Mouse (Mus musculus) hindbrain, embryonic 13.5 days (tissue): Measurements from ENCODE around the gene Gm2696. TPM values are rescaled to one million over a fixed set of nuclear protein-coding genes. Genes with fewer than 3 reads are reported as not detected.

Experiments used
- ATAC-seq: fragments of 200-750 bp; cut with Nextera tagmentation; 2 replicates; pipeline ENCODE4 v1.8.0; 2017; ENCODE audit warnings: moderate TSS enrichment; ENCODE audit not compliant: low FRiP score
- H3K27ac ChIP-seq: fragments of 300-500 bp; sonication (generic); 2 replicates; pipeline ENCODE4 v1.5.1; 2015; ENCODE audit warnings: inconsistent platforms, mild to moderate bottlenecking, moderate library complexity
- H3K27me3 ChIP-seq: fragments of 300-500 bp; sonication (generic); 2 replicates; pipeline ENCODE4 v1.6.1; 2015; ENCODE audit warnings: mild to moderate bottlenecking, inconsistent platforms
- H3K36me3 ChIP-seq: fragments of 300-500 bp; sonication (generic); 2 replicates; pipeline ENCODE4 v1.6.1; 2015; ENCODE audit warnings: mild to moderate bottlenecking, inconsistent platforms
- H3K4me1 ChIP-seq: fragments of 300-500 bp; sonication (generic); replicated peaks from 2 replicates; pipeline ENCODE4 v1.6.1; 2015; ENCODE audit warnings: inconsistent platforms
- H3K4me2 ChIP-seq: fragments of 300-500 bp; sonication (generic); 2 replicates; pipeline ENCODE4 v1.6.1; 2015; ENCODE audit warnings: inconsistent platforms, mild to moderate bottlenecking, moderate library complexity
- H3K4me3 ChIP-seq: fragments of 300-500 bp; sonication (generic); 2 replicates; pipeline ENCODE4 v1.5.1; 2015; ENCODE audit warnings: mild to moderate bottlenecking, inconsistent platforms
- H3K9ac ChIP-seq: fragments of 300-500 bp; sonication (generic); 2 replicates; pipeline ENCODE4 v1.6.1; 2015; ENCODE audit warnings: mild to moderate bottlenecking, inconsistent platforms
- H3K9me3 ChIP-seq: fragments of 300-500 bp; sonication (generic); 2 replicates; pipeline ENCODE4 v1.6.1; 2016; ENCODE audit warnings: inconsistent platforms
- WGBS: fragments of 180-500 bp; shearing (Covaris S2); methylation state at CpG from one replicate; pipeline ENCODE4 v1.1.7; 2015; 5-methylcytosine and 5-hydroxymethylcytosine counted together
- polyA plus RNA-seq: library from polyadenylated mRNA; unstranded; fragments of >200 nt; fragmentation: Nextera tagmentation; extraction: Ambion mirVana; gene quantifications from 2 replicates; pipeline ENCODE4 v1.2.1, GENCODE M21; 2015

The Gm2696 gene
- polyA plus RNA-seq, 1 experiment from 2014 or later, result not detected

DNA sequence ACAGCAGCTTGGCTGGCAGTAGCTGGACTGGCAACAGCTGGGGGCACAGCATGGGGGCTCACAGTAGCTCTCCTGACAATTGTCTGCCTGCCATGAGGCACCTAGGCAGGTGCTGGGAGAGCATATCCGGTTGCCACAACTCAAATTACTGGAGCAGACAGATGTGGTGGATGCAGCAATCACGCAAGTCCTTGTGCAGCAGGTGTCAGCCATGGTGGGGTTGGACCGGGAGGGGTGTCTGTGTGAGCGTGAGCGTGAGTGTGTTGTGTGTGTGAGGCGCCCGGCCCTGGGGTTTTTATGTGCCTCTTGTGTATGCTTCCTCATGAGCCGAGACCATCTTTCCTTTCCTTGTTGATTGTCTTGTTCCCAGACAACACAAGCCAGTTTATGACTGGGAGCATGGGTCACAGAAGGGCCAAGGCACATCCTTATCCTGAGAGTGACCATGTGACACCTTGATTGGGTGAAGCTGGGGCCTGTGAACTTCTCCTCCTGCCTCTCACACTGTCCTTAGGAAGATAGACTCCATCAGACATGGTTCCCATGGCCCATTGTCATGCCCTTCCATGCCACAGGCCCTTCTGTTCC is 15.5 kb upstream of the Gm2696 start, which contains the start of gene Gm19668:
Gene Gm19668, minus strand, starts transcription at position 213 of the 588 bp plus-strand sequence.
- Histone ChIP-seq H3K9ac (no peak within 1 kb of the TSS), H3K4me3 (no peak within 1 kb of the TSS), H3K27me3 (no peaks in the 10 kb centered on the region), H3K36me3 (no peaks in the 10 kb centered on the region), H3K9me3 (no peaks in the 10 kb centered on the region), H3K4me1 (peaks cover 10% of the 10 kb centered on the region; the same call in 1 of the 2 replicates), H3K4me2 (no peak within 1 kb of the TSS), H3K27ac (no peak within 1 kb of the TSS)
- no peak for ATAC-seq
- 63% methylated on average over 8 of the region's 8 CpGs for WGBS

DNA sequence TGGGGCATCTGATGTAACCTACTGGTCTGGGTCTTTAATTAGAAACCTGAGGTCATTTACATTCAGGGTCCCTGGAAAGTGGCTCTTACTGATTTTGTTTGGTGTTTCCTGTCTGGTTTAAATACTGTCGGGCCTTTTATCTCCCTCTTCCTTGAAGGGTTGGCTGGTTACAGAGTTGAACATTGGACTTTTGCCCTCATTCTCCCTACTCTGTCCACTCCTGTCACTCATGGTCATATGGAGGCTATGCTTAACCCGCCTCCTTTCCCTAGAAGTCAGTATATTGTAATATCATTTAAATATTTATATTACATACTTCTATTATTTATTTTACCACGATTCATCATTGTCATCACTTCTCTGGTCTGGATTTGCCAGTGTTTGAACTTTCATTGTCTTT is 10.4 kb upstream of the Gm2696 start:
- 87% methylated on average over 3 of the region's 3 CpGs for whole genome bisulfite sequencing
- H3K4me2 ChIP-seq, result no peak overlapping the region
- no peak for ATAC-seq
- no peak overlapping the region for H3K9ac ChIP-seq
- no peaks in the 10 kb centered on the region for H3K4me1 ChIP-seq
- no peaks in the 10 kb centered on the region for H3K36me3 ChIP-seq
- no peak overlapping the region for H3K4me3 ChIP-seq
- no peak overlapping the region for H3K27ac ChIP-seq
- H3K27me3 ChIP-seq, result no peaks in the 10 kb centered on the region
- H3K9me3 ChIP-seq, result no peaks in the 10 kb centered on the region; the same call in 1 of the 2 replicates

DNA sequence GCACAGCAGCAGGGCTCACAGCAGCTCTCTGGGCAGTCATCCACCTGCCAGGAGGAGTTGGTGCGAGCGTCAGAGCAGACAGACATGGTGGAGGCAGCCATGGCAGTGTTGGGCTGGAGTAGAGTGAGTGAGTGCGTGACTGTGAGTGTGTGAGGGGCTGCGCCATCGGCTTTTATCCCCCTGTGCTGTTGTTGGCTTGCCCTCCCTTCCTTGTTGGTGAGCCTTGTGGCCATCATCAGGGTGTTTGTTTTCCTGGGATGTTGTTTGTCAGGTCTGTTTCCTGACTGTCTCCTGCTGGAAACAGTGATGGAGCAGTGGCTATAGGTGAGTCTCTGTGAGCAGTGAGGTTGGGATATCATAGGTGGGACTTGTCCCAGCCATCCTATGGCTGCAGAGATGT is 2.7 kb upstream of the Gm2696 start, which contains the start of gene Gm9507:
Gene Gm9507, minus strand, starts transcription at position 101 of the 400 bp plus-strand sequence.
- H3K9me3 ChIP-seq, result no peaks in the 10 kb centered on the region; the same call in 1 of the 2 replicates
- H3K4me2 ChIP-seq, result no peak within 1 kb of the TSS
- H3K4me3 ChIP-seq, result no peak within 1 kb of the TSS
- no peak within 1 kb of the TSS for H3K27ac ChIP-seq
- 74% methylated on average over 5 of the region's 5 CpGs for WGBS
- H3K9ac ChIP-seq, result no peak within 1 kb of the TSS
- no peaks in the 10 kb centered on the region for H3K36me3 ChIP-seq
- no peaks in the 10 kb centered on the region for H3K27me3 ChIP-seq
- no peak for ATAC-seq
- H3K4me1 ChIP-seq, result 0 out of 2 replicates have a peak, but pooled peaks cover 3% of the 10 kb centered on the region

DNA sequence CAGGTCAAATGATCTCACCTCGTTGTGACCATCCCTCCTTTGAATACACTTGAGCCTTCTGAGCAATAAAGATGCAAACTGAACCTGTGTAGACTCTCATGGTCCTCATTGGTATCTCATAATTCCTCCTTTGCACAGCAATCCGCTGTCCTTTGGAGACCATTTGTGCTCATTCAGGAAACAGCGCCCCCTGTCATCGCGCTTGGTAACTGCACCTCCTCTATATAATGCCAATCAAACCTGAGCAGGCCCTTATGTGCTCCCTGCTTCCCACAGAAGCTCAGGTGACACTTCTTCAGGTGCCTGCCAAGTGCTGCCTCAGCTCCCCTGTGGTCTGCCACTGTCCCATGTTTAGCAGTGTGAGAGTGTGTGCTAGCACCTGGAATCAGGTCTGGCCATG is 1.0 kb downstream of the Gm2696 start:
- Histone ChIP-seq H3K4me2 (no peak overlapping the region), H3K27me3 (no peaks in the 10 kb centered on the region), H3K9ac (no peak overlapping the region), H3K4me1 (0 out of 2 replicates have a peak, but pooled peaks cover 3% of the 10 kb centered on the region), H3K36me3 (no peaks in the 10 kb centered on the region), H3K4me3 (no peak overlapping the region), H3K9me3 (no peaks in the 10 kb centered on the region), H3K27ac (no peak overlapping the region)
- ATAC-seq, result no peak
- 32% methylated on average over 5 of the region's 5 CpGs for WGBS

DNA sequence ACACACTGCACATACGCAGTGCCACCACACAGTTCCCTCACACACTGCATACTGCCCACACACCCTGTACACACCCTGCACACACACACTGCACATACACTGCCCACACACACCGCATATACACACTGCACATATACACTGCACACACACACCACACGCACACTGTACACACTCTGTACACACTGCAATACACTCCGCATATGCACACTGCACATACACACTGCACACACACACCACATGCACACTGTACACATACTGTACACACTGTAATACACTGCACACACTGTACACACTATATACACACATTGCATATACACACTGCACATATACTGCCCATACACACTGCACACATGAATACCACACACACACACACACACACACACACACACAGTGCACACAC is 4.0 kb downstream of the Gm2696 start:
- Histone ChIP-seq H3K27me3 (no peaks in the 10 kb centered on the region), H3K4me2 (no peak overlapping the region), H3K9ac (no peak overlapping the region), H3K4me3 (no peak overlapping the region), H3K27ac (no peak overlapping the region), H3K36me3 (no peaks in the 10 kb centered on the region), H3K9me3 (no peaks in the 10 kb centered on the region), H3K4me1 (0 out of 2 replicates have a peak, but pooled peaks cover 3% of the 10 kb centered on the region)
- WGBS, result 98% methylated on average over 4 of the region's 4 CpGs
- ATAC-seq, result peak; percentile 66

DNA sequence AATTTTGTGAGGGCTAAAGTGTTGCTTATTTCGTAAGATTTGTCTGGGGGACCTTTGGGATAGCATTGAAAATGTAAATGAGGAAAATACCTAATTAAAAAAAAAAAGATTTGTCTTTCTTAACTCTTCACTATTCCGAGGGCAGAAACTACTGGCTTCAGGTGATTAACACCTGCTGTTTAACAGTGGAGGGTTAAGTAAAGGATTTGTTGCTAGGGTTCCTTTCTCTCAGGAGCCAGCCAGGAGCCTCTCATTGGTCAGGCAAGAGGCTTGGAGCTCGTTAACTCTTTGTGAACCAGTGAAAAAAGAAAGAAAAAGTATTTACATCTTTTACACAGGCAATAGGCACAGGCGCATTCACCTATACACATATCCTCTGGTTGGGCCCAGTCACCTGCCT is 4.7 kb downstream of the Gm2696 start:
- Histone ChIP-seq H3K27ac (no peak overlapping the region), H3K4me2 (no peak overlapping the region), H3K4me1 (0 out of 2 replicates have a peak, but pooled peaks cover under 1% of the 10 kb centered on the region), H3K36me3 (no peaks in the 10 kb centered on the region), H3K9me3 (peaks cover 6% of the 10 kb centered on the region; the same call in 1 of the 2 replicates), H3K27me3 (no peaks in the 10 kb centered on the region), H3K4me3 (no peak overlapping the region), H3K9ac (no peak overlapping the region; the same call in 1 of the 2 replicates)
- no peak for ATAC-seq
- 57% methylated on average over 4 of the region's 4 CpGs for WGBS

DNA sequence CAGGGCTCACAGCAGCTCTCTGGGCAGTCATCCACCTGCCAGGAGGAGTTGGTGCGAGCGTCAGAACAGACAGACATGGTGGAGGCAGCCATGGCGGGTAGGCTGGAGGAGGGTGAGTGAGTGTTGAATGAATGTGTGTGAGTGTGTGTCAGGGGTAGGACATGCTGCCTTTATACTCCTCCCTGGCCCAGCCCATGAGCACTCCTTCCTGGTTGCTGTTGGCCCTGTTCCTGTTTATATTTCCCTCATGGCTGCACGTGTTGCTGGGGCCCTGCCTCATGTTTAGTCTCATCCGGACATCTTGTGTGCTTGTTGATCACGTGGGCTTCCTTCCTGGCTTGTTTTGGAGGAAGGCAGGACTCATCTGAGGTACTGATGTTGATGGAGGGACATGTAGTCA is 12.5 kb downstream of the Gm2696 start, which contains the start of gene Krtap10-4:
Gene Krtap10-4, minus strand, starts transcription at position 145 of the 400 bp plus-strand sequence.
- Histone ChIP-seq H3K4me3 (no peak within 1 kb of the TSS), H3K27ac (no peak within 1 kb of the TSS), H3K9ac (no peak within 1 kb of the TSS), H3K4me1 (no peaks in the 10 kb centered on the region), H3K27me3 (no peaks in the 10 kb centered on the region), H3K4me2 (no peak within 1 kb of the TSS), H3K36me3 (no peaks in the 10 kb centered on the region), H3K9me3 (peaks cover 6% of the 10 kb centered on the region; the same call in 1 of the 2 replicates)
- ATAC-seq, result no peak
- 77% methylated on average over 6 of the region's 6 CpGs for WGBS

DNA sequence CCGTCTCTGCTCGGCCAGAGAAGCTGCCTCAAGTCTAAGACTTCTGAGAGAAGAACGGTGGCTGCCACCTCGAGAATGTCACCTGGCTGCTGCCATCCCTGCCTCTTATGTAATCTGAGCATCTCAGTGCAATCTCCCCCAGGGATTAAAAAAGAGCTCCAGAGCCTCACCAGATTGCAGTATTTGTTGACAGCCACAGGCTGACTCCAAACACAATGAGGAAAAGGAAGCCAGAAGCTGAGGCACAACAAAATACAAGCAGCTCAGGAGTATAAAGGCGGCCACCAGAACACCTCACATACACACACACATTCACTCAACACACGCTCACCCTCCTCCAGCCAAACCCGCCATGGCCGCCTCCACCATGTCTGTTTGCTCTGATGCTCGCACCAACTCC is 21.2 kb downstream of the Gm2696 start, which contains the start of gene Krtap10-10:
Gene Krtap10-10, plus strand, starts transcription at position 301 of the 400 bp plus-strand sequence.
- Histone ChIP-seq H3K4me2 (no peak within 1 kb of the TSS), H3K36me3 (no peaks in the 10 kb centered on the region), H3K4me3 (no peak within 1 kb of the TSS), H3K4me1 (no peaks in the 10 kb centered on the region), H3K9me3 (no peaks in the 10 kb centered on the region), H3K27me3 (no peaks in the 10 kb centered on the region), H3K9ac (no peak within 1 kb of the TSS), H3K27ac (no peak within 1 kb of the TSS)
- ATAC-seq, result no peak
- 86% methylated on average over 9 of the region's 9 CpGs for WGBS

DNA sequence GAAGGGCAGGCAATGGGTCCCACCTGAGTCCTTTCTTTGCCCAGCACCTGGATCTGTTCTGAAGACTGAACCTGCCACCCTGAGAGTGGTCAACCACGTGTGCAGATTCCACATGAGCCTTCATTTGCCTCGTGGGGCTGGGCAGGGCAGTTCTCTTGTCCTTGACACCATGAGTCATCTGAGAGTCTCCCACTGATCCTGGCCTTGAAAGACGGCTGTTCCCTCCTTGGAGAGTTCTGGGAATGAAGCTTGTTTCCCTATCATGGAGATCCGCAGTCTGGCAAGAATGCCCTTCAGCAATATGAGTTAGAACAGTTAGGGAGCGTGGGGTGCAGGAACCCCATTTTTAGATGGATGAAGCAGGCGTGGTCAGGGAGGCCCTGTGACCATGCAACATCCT is 24.5 kb downstream of the Gm2696 start:
- 81% methylated on average over 6 of the region's 6 CpGs for WGBS
- H3K9me3 ChIP-seq, result peaks cover 19% of the 10 kb centered on the region

DNA sequence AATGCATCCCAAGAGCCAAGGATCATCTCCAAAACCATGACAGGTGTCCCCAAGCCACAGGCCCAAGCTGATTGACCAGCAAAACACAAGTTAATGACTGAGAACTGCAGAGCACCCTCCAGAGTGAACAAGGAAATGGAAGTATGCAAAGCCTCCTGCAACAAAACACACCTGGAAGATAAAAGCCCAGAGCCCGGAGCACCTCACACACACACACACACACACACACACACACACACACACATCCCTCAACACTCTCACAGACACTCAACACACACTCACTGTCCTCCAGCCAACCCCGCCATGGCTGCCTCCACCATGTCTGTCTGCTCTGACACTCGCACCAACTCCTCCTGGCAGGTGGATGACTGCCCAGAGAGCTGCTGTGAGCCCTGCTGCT is 32.0 kb downstream of the Gm2696 start, which contains the start of gene Gm36176:
Gene Gm36176, plus strand, starts transcription at position 301 of the 400 bp plus-strand sequence.
- Histone ChIP-seq H3K9ac (no peak within 1 kb of the TSS), H3K27me3 (no peaks in the 10 kb centered on the region), H3K4me1 (no peaks in the 10 kb centered on the region), H3K27ac (no peak within 1 kb of the TSS), H3K36me3 (no peaks in the 10 kb centered on the region), H3K4me2 (no peak within 1 kb of the TSS), H3K9me3 (peaks cover 34% of the 10 kb centered on the region), H3K4me3 (no peak within 1 kb of the TSS)
- no peak for ATAC-seq
- WGBS, result 79% methylated on average over 3 of the region's 3 CpGs

More for the DNA sequence above, 24.5 kb downstream of the Gm2696 start:
- Histone ChIP-seq H3K4me1 (no peaks in the 10 kb centered on the region), H3K9ac (no peak overlapping the region), H3K4me2 (no peak overlapping the region), H3K36me3 (no peaks in the 10 kb centered on the region), H3K4me3 (no peak overlapping the region), H3K27me3 (no peaks in the 10 kb centered on the region), H3K27ac (no peak overlapping the region)
- no peak for ATAC-seq

DNA sequence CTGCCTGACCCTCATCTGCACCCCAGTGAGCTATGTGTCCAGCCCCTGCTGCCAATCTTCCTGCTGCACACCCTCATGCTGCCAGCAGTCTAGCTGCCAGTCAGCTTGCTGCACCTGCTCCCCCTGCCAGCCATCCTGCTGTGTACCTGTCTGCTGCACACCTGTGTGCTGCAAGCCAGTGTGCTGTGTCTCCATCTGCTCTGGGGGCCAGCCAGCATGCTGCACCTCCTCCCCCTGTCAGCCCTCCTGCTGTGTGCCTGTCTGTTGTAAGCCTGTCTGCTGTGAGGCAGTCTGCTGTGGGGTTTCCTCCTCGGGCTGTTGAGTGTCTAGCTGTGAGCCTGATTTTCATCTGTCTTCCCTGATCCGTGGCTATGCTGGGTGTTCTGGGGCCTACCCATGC is 32.5 kb downstream of the Gm2696 start:
- Histone ChIP-seq H3K36me3 (no peaks in the 10 kb centered on the region), H3K27me3 (no peaks in the 10 kb centered on the region), H3K9ac (no peak overlapping the region), H3K27ac (no peak overlapping the region), H3K4me3 (no peak overlapping the region), H3K4me1 (no peaks in the 10 kb centered on the region), H3K9me3 (peaks cover 32% of the 10 kb centered on the region), H3K4me2 (no peak overlapping the region)
- ATAC-seq, result no peak
- WGBS, result 16% methylated on average over 2 of the region's 2 CpGs

DNA sequence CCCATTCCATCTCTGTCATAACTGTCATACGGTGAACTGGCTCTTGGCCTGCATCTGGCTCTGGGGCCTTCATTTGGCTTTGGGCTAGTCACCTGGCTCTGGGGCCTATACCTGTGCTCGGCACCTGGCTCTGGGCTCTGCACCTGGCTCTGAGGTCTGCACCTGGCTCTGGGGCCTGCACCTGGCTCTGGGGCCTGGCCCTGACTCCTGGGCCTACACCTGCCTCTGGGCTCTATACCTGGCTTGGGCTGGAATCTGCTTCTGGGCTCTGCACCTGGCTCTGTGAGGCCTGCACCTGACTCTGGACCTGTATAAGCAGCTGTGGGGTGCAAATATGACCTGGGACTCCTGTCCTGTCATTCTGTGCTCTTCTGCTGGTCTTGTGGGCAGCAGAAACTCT is 33.1 kb downstream of the Gm2696 start:
- WGBS, result 80% methylated on average over 2 of the region's 2 CpGs
- Histone ChIP-seq H3K4me1 (no peaks in the 10 kb centered on the region), H3K9ac (no peak overlapping the region), H3K9me3 (peaks cover 32% of the 10 kb centered on the region), H3K27ac (no peak overlapping the region), H3K4me3 (no peak overlapping the region), H3K36me3 (no peaks in the 10 kb centered on the region), H3K4me2 (no peak overlapping the region), H3K27me3 (no peaks in the 10 kb centered on the region)
- ATAC-seq, result no peak

DNA sequence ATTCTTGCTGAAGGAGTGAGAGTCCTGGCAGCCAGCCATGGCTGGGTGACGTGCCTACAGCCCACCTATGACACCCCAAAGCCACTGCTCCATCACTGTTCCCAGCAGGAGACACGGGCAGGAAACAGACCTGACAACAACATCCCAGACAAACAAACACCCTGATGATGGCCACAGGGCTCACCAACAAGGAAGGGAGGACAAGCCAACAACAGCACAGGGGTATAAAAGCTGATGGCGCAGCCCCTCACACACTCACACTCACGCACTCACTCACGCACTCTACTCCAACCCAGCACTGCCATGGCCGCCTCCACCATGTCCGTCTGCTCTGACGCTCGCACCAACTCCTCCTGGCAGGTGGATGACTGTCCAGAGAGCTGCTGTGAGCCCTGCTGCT is 38.1 kb downstream of the Gm2696 start, which contains the start of gene Gm10318:
Gene Gm10318, plus strand, starts transcription at position 301 of the 400 bp plus-strand sequence.
- no peak within 1 kb of the TSS for H3K27ac ChIP-seq
- H3K9ac ChIP-seq, result no peak within 1 kb of the TSS
- no peaks in the 10 kb centered on the region for H3K36me3 ChIP-seq
- no peak within 1 kb of the TSS for H3K4me2 ChIP-seq
- no peak within 1 kb of the TSS for H3K4me3 ChIP-seq
- no peaks in the 10 kb centered on the region for H3K27me3 ChIP-seq
- H3K9me3 ChIP-seq, result 0 out of 2 replicates have a peak, but pooled peaks cover 5% of the 10 kb centered on the region
- 73% methylated on average over 9 of the region's 9 CpGs for WGBS
- ATAC-seq, result no peak
- H3K4me1 ChIP-seq, result no peaks in the 10 kb centered on the region
